Mouse (Mus musculus): ENCODE data around the gene Borcs5. TPM values are rescaled to one million over a fixed set of nuclear protein-coding genes. Genes with fewer than 3 reads are reported as not detected.

Borcs5 gene
- 10 to 100 TPM in 1 of 2 experiments, 1 to 10 TPM in 1; 9.3 to 13.4 TPM for total RNA-seq (2023)

GRCm38 (mm10) chr6:134639210-134639609 lies at the start of gene Borcs5:
Gene Borcs5, plus strand, starts transcription at chr6:134639510.

DNA sequence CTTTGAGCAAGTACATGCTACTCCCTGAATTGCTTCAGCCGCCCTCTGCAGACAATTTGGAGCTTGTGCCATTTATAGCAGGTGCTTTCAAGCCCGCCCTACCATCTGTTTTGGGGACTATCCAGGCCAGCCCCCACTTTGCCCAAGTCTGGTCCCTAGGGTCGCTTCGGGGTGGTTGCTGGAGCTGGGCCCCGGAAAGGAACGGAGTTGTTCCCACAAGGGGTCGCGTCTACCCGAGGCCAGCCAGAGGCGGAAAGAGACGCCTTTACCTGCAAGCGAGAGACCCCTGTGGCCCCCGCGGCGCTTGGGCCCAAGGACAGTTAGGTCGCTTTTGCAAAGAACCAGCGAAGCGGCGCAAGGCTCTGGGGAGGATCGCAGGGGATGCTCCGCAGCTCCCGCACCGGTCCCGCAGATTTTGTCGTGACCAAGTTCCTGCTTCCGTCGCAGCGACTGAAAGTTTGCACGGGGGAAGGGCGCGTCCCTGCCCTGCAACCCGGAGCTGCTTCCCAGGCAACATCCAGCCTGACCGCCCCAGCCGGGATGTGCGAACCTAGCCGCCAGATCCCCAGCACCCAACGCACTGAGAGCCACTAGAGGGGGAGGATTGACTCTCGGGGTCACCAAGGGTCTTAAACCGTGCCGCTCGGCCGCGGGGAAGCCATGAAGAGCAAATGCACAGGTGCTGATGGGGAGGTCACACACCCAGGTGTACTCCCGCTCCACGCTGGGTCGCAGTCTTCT lies 7.2 kb upstream of the Borcs5 start, which contains the start of gene Mansc1:
TSS of gene Mansc1 (minus strand) at position 542 of the 741 bp plus-strand sequence.

Other genes with a start within 250 kb of the Borcs5 start
- gene Bcl2l14, start 243.2 kb upstream of the Borcs5 start, total RNA-seq (2023), result under 1 TPM in 1 of 2 experiments, not detected in 1; 0.47 TPM
- gene Lrp6, start 72.5 kb upstream of the Borcs5 start, total RNA-seq (2023), result 10 to 100 TPM; 13.8 to 15.8 TPM
- gene Mansc1, start 7.0 kb upstream of the Borcs5 start, total RNA-seq (2023), result 1 to 10 TPM in 1 of 2 experiments, under 1 TPM in 1; 0.87 to 1.1 TPM
- gene Dusp16, start 153.1 kb downstream of the Borcs5 start, total RNA-seq (2023), result 1 to 10 TPM; 2.1 to 2.2 TPM
- 1 to 10 TPM; 7.3 to 8.3 TPM for gene Crebl2, start 190.6 kb downstream of the Borcs5 start, total RNA-seq (2023)